Mouse (Mus musculus): ENCODE measurements around the gene Mapk8.
"Not testable (repeated sequence)": the region's sequence is repeated elsewhere in the genome, so short reads cannot be mapped to it uniquely, and the experiment has no call there.

The Mapk8 gene

DNA sequence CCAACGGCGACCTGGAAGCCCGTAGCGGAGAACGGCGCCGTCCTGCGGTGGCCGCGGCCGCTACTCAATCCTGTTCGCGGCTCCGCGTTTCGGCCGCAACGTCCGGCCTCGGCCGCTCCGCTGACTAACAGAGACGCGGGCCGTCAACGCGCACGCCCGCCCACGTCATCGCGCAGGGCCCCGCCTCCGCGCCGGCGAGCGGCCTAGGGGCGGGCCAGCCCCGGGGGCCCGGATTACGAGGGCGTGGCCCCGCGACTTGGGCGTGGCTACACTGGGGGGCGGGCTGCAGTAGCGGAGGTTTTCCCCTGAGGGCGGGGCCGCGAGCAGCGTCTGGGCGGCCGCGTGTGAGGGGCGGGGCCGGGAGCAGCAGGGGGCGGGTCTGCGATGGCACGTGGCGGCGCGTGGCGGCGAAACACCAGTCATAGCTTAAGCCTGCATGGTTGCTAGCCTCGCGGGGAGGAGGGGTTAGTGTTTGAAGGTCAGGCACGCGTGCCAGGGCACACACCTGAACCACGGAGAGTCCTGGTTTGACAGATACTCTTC is at the start of gene Mapk8:
Gene Mapk8, minus strand, starts transcription at position 132 of the 543 bp plus-strand sequence.
- DNase-seq (ENCODE audit: low read depth, low spot score): peak; percentile 91

DNA sequence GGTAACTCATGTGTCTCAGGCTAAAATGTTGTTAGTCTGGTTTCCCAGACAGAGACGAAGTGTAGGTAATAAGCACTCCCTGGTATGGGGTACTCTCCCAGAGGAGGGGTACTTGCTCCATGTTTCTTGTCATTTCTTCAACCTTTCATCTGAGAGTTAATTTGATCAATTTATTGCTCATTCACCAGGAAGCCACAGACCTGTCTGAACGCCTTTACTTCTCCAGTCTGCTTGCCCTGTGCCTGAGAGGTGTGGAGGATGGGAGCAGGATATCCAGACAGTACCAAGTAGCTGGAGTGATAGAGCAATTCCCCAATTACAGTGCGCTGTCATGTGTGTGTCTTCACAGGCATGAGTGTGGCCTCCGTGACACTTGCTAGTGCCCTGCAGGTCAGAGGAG is 48.3 kb upstream of the Mapk8 start:
- no peak for DNase-seq (ENCODE audit: low read depth, low spot score)

- DNase-seq (ENCODE audit: low read depth, low spot score): no peak
Observed at GRCm38 (mm10) chr14:33487805-33488550, 41.0 kb upstream of the Mapk8 start.

DNA sequence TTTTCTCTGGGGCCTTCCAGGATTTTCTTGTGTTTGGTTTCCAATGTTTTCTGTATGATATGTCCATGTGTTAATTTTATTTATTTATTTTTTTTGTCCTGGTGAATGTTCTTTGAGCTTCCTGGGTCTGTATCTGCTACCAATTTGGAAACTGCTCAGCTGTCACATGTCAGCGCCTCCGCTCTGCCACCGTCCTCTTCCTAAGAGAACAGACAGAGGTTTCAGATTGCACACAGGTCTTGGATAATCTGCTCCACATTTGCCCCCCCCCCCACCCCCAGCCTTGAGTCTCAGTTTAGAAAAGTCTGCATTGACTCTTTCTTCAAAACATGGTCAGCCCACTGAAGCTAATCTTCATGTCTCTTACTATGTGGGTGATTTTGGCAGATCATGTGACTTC is 35.0 kb upstream of the Mapk8 start:
- DNase-seq (ENCODE audit: low read depth, low spot score): no peak

DNA sequence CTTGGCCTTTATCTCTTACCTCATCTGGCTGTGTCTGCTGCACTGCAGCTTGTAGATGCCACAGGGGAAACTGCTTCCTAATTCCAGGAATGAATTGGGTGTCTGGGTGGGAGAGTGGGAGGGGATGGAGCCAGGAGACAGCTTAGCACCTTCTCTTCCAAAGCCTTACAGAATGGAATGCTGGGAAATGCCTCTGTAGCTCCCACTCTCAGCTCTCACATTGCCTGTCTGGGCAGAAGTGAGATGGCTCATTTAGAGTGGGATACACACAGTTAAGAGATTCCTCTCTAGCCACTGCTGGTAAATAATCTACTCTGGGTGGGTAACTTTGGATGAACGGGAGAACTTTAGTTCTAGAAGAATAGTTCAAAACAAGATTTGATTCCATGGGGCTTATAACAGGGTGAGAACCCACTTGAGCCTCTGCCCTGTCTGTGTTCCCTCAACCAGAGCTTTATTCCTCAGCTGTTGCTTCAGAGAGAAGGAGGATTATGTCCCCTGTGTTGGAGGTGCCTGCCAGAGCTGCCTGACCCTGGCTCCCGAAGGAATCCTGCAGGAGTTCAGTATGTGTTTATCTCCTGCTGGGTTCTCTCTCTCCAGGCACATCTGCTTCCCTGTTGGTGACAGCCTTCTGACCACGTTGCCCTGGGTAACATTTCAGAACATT is 29.3 kb upstream of the Mapk8 start:
- DNase-seq (ENCODE audit: low read depth, low spot score): no peak

GRCm38 (mm10) chr14:33474461-33474860 is 27.5 kb upstream of the Mapk8 start:
- no peak for DNase-seq (ENCODE audit: low read depth, low spot score)

DNA sequence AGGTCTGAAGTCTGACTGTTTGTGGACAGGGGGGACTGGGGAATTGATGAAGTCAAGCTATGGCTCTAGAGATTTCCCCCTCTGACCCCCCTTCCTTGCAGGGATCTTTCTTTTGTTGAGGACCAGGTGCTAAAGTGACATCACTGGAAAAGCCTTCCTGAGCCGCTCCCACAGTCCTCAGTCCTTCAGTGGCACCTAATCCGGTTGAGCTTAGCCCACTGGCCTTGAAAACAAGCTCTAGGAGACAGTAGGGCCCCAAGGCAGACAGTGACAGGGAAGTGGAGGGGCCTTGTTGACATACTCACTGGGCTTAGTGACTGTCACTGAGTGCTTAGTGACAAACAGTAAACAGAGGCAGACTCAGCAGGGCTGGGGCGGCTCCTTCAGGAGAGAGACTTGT is 24.4 kb upstream of the Mapk8 start, which contains the start of gene Frmpd2:
Gene Frmpd2, plus strand, starts transcription at position 366 of the 400 bp plus-strand sequence.
- no peak for DNase-seq (ENCODE audit: low read depth, low spot score)

- peak; percentile 38 for DNase-seq (ENCODE audit: low read depth, low spot score)
Observed at GRCm38 (mm10) chr14:33467766-33468165, 20.8 kb upstream of the Mapk8 start.

- no peak for DNase-seq (ENCODE audit: low read depth, low spot score)
Observed at GRCm38 (mm10) chr14:33463658-33464057, 16.7 kb upstream of the Mapk8 start.

GRCm38 (mm10) chr14:33450331-33450730 is 3.4 kb upstream of the Mapk8 start:
- DNase-seq (ENCODE audit: low read depth, low spot score): no peak

GRCm38 (mm10) chr14:33449296-33449840 is 2.4 kb upstream of the Mapk8 start:
- no peak for DNase-seq (ENCODE audit: low read depth, low spot score)

DNA sequence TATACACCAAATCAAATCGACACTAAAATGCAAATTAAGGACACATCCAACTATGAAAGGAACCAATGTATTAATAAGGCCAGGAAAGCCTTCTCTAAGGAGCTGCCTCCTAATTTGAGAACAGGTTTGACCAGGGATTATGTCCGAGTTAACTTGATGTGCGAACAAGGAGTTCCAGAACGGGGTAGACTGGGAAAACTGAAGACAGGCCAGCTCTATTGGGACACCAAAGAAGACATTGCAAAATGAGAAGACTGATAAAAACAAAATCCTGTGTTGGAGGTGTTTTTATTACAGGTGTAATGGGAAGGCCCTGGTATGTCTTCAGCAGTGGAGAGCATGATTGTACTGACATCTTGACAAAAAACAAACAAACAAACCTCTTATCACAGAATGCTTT is 1.3 kb upstream of the Mapk8 start:
- DNase-seq (ENCODE audit: low read depth, low spot score): no peak

GRCm38 (mm10) chr14:33446561-33447023 is 366 bp downstream of the Mapk8 start:
- DNase-seq (ENCODE audit: low read depth, low spot score): peak; percentile 30

- no peak for DNase-seq (ENCODE audit: low read depth, low spot score)
Observed at GRCm38 (mm10) chr14:33445962-33446361, 996 bp downstream of the Mapk8 start.

DNA sequence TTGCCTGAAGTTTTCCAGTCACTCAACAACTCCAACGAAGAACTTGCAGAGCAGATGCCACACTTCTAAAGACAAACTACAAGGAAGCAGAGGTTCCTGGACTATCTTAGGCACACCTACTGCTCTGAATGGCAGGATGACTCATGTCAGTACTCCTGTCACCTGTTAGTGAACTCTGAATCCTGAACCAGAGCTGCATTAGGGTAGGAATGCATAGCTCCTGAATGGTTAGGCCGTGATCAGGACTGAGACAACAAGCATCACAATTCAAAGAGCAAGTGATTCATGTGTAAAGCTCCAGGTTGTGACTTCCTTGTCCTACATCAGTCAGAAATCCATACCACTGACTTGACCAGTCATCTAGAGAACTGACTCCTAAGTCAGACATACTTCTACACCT is 3.2 kb downstream of the Mapk8 start:
- no peak for DNase-seq (ENCODE audit: low read depth, low spot score)

DNA sequence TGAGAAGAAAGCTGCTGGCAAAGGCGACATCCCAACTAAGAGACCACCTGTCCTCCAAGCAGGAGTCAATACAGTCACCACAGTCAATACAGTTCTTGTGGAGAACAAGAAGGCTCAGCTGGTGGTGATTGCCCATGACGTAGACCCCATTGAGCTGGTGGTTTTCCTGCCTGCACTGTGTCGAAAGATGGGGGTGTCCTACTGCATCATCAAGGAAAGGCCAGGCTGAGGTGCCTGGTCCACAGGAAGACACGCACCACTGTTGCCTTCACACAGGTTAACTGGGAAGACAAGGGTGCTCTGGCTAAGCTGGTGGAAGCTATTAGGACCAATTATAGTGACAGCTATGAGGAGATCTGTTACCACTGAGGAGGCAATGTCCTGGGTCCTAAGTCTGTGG is 14.5 kb downstream of the Mapk8 start:
- not testable (repeated sequence) for DNase-seq (ENCODE audit: low read depth, low spot score)

DNA sequence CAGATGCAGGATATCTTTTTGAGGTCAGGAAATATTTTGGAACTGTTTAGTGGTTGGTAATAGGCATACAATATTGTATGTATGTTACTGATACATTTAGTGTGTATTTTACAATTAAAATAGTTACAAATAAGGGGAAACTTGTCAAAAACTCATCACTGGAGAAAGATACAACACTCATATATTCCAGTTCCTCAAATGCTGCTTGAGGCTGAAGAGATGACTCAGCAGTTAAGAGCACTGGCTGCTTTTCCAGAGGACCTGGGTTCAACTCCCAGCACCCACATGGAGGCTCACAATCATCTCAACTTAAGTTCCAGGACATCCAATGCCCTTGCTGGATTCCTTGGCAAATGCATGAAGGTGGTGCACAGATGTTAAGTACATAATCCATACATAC is 22.8 kb downstream of the Mapk8 start:
- no peak for DNase-seq (ENCODE audit: low read depth, low spot score)

DNA sequence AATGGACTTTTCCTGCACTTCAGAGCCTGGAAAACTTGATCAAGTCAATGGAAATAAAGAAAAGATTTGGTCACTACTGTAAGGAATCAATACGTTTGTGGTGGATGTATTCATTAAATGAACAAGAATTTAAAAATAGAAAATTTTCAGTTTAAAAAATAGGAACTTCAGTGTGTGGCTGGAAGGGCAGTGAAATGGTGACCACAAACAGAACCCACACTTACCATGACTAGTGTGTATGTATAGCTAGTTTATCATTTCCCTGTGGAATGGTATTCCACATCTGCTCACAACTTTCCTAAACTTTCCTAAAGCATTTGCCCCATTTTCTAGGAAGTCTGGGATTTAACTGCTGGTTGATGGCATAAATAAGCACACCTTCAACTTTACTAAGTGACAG is 24.0 kb downstream of the Mapk8 start:
- DNase-seq (ENCODE audit: low read depth, low spot score): no peak

- no peak for DNase-seq (ENCODE audit: low read depth, low spot score)
Observed at GRCm38 (mm10) chr14:33418311-33418909, 28.5 kb downstream of the Mapk8 start.

GRCm38 (mm10) chr14:33415746-33416145 is 31.2 kb downstream of the Mapk8 start:
- no peak for DNase-seq (ENCODE audit: low read depth, low spot score)

DNA sequence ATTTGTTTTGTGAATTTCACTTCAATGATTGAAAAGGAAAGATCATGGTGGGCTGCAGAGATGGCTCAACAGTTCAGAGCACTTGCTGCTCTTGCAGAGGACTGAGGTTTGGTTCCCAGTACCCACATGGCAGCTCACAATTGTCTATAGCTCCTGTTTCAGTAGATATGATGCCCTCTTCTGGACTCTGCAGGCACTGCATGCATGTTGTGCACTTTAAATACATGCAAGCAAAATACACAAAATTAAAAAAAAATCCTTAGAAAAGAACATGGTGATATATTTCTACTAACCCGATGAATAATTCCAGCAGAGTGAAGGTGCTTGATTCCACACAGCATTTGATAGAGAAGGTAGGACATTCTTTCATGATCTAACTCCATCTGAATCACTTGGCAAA is 44.6 kb downstream of the Mapk8 start:
- DNase-seq (ENCODE audit: low read depth, low spot score): no peak

GRCm38 (mm10) chr14:33400019-33400418 is 46.9 kb downstream of the Mapk8 start:
- DNase-seq (ENCODE audit: low read depth, low spot score): no peak
